Mouse (Mus musculus) kidney, embryonic 15.5 days (tissue): ENCODE data around the gene Bpifc. TPM values are rescaled to one million over a fixed set of nuclear protein-coding genes. Genes with fewer than 3 reads are reported as not detected.

ENCODE experiments used
- ATAC-seq: fragments of 200-750 bp; cut with Nextera tagmentation; replicated peaks from 2 replicates; pipeline ENCODE4 v1.8.0; 2017; ENCODE audit warnings: moderate TSS enrichment; ENCODE audit not compliant: low FRiP score
- H3K27ac ChIP-seq: fragments of 300-500 bp; sonication (generic); 2 replicates; pipeline ENCODE4 v1.5.1; 2015; ENCODE audit warnings: mild to moderate bottlenecking, inconsistent platforms
- H3K27me3 ChIP-seq: fragments of 300-500 bp; sonication (generic); 2 replicates; pipeline ENCODE4 v1.6.1; 2015; ENCODE audit warnings: inconsistent platforms
- H3K36me3 ChIP-seq: fragments of 300-500 bp; sonication (generic); 2 replicates; pipeline ENCODE4 v1.6.1; 2015; ENCODE audit warnings: inconsistent platforms
- H3K4me1 ChIP-seq: fragments of 300-500 bp; sonication (generic); 2 replicates; pipeline ENCODE4 v1.6.1; 2015; ENCODE audit warnings: inconsistent platforms
- H3K4me2 ChIP-seq: fragments of 300-500 bp; sonication (generic); 2 replicates; pipeline ENCODE4 v1.6.1; 2015; ENCODE audit warnings: moderate library complexity, mild to moderate bottlenecking, inconsistent platforms
- H3K4me3 ChIP-seq: fragments of 300-500 bp; sonication (generic); replicated peaks from 2 replicates; pipeline ENCODE4 v1.5.1; 2015; ENCODE audit warnings: mild to moderate bottlenecking, inconsistent platforms
- H3K9ac ChIP-seq: fragments of 300-500 bp; sonication (generic); 2 replicates; pipeline ENCODE4 v1.6.1; 2015; ENCODE audit warnings: mild to moderate bottlenecking, inconsistent platforms
- H3K9me3 ChIP-seq: fragments of 300-500 bp; sonication (generic); replicated peaks from 2 replicates; pipeline ENCODE4 v1.6.1; 2016; ENCODE audit warnings: inconsistent platforms
- WGBS: fragments of 180-500 bp; shearing (Covaris S2); methylation state at CpG from one replicate; pipeline ENCODE4 v1.1.7; 2015; ENCODE audit warnings: mixed read lengths; 5-methylcytosine and 5-hydroxymethylcytosine counted together
- polyA plus RNA-seq: library from polyadenylated mRNA; unstranded; fragments of >200 nt; fragmentation: Nextera tagmentation; extraction: Ambion mirVana; gene quantifications from 2 replicates; pipeline ENCODE4 v1.2.1, GENCODE M21; 2015

Bpifc gene
- polyA plus RNA-seq, 1 experiment from 2014 or later = 0.38 TPM

- WGBS = 64% methylated on average over 17 of the region's 17 CpGs
- Histone ChIP-seq H3K4me3 (no peak overlapping the region), H3K4me2 (no peak overlapping the region), H3K36me3 (no peaks in the 10 kb centered on the region), H3K4me1 (peaks cover 5% of the 10 kb centered on the region; the same call in 1 of the 2 replicates), H3K9me3 (no peaks in the 10 kb centered on the region), H3K27ac (no peak overlapping the region), H3K9ac (no peak overlapping the region), H3K27me3 (0 out of 2 replicates have a peak, but pooled peaks cover 2% of the 10 kb centered on the region)
- no peak for ATAC-seq
Measured at GRCm38 (mm10) chr10:85967411-85968156, 44.1 kb downstream of the Bpifc start.

- no peak for ATAC-seq
- Histone ChIP-seq H3K36me3 (no peaks in the 10 kb centered on the region), H3K27ac (no peak overlapping the region), H3K4me1 (0 out of 2 replicates have a peak, but pooled peaks cover 2% of the 10 kb centered on the region), H3K27me3 (0 out of 2 replicates have a peak, but pooled peaks cover 2% of the 10 kb centered on the region), H3K4me2 (no peak overlapping the region), H3K9ac (no peak overlapping the region), H3K9me3 (no peaks in the 10 kb centered on the region), H3K4me3 (no peak overlapping the region)
- WGBS = 69% methylated on average over 2 of the region's 2 CpGs
Measured at GRCm38 (mm10) chr10:85966476-85966875, 45.2 kb downstream of the Bpifc start.

DNA sequence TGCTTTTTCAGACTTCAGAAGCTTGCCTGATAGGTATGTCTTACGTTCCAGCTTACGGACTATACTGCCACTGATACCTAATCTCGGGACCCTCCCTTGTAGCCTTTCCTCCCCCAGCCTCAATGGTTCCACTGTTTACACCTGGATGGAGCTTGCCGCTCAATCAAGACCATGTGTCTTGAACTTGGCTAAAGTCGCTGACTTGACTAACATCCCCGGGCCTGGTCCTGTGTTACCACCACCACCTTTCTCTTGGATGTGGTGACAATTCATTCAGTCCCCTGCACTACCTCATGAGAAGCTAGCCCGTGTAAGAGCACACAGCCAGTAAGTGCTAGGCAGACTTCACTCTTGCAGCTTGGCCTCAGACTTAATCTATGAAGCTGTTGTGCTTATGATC lies 47.4 kb downstream of the Bpifc start:
- Histone ChIP-seq H3K9me3 (no peaks in the 10 kb centered on the region), H3K4me1 (0 out of 2 replicates have a peak, but pooled peaks cover 2% of the 10 kb centered on the region), H3K27me3 (0 out of 2 replicates have a peak, but pooled peaks cover 2% of the 10 kb centered on the region), H3K9ac (no peak overlapping the region), H3K36me3 (no peaks in the 10 kb centered on the region), H3K4me3 (no peak overlapping the region), H3K4me2 (no peak overlapping the region), H3K27ac (no peak overlapping the region)
- no peak for ATAC-seq
- WGBS = 88% methylated on average over 7 of the region's 7 CpGs

DNA sequence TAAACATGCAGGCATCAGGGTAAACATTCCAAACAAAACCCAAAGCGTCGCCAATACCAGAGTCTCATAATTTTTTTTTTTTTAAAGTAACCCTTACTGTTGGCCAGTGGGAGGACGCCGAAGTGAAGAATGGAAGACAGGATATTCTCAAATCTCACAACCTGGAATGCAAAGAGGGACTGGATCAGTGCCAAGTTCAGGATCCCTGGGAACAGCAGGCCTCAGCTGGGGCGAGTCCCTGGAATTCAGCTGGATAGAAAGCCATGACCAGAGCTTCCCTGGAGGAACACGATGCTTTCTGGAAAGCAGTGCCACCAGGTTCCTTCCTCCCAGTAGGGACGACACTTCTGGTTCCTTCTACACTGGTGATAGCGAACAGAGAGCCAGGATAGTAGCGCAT lies 48.8 kb downstream of the Bpifc start:
- Histone ChIP-seq H3K9me3 (no peaks in the 10 kb centered on the region), H3K4me2 (no peak overlapping the region), H3K9ac (no peak overlapping the region), H3K4me1 (no peaks in the 10 kb centered on the region), H3K27me3 (no peaks in the 10 kb centered on the region), H3K36me3 (no peaks in the 10 kb centered on the region), H3K27ac (no peak overlapping the region), H3K4me3 (no peak overlapping the region)
- 67% methylated on average over 9 of the region's 9 CpGs for WGBS
- ATAC-seq = no peak

GRCm38 (mm10) chr10:85957464-85957950 lies 54.2 kb downstream of the Bpifc start, which contains the start of gene Rtcb:
Gene Rtcb (minus strand): TSS chr10:85957823.
- under 1% methylated on average over 38 of the region's 38 CpGs for WGBS
- peaks cover 28% of the 10 kb centered on the region for H3K36me3 ChIP-seq
- peaks cover 7% of the 10 kb centered on the region for H3K4me1 ChIP-seq
- peak within 1 kb of the TSS; percentile 98 for H3K4me3 ChIP-seq
- H3K9me3 ChIP-seq = no peaks in the 10 kb centered on the region
- peak within 1 kb of the TSS; percentile 80 for H3K4me2 ChIP-seq
- H3K27ac ChIP-seq = peak within 1 kb of the TSS; percentile 80
- H3K27me3 ChIP-seq = no peaks in the 10 kb centered on the region
- peak; percentile 92 for ATAC-seq
- H3K9ac ChIP-seq = peak within 1 kb of the TSS; percentile 96

DNA sequence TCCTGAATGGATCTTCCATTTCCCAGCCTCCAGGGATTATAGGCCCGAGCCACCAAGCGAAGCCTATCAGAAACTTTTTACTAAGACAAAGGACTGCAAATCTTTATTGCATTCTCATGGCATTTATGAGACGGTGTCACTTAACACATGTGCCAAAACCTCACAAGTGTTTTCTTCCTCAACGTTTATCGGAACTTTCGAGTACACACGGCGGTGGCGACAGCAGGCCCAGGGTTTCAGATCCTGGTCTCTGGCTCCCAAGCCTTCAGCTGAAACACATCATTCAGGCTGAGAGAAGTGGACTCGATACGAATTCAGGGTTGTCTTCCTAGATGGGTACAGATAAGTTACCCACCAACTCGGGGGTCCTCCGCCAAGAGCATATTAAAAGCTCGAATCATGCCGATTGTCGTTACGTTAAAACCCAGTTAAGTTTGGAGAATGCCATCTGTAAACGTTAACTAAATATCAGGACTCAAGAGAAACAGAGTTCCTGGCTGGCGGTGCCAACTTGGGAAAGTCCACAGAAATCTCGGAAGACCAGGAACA lies 54.8 kb downstream of the Bpifc start:
- no peaks in the 10 kb centered on the region for H3K9me3 ChIP-seq
- H3K36me3 ChIP-seq = peaks cover 33% of the 10 kb centered on the region
- no peaks in the 10 kb centered on the region for H3K27me3 ChIP-seq
- WGBS = 3% methylated on average over 20 of the region's 20 CpGs
- peak overlapping the region; percentile 96 for H3K9ac ChIP-seq
- peaks cover 7% of the 10 kb centered on the region for H3K4me1 ChIP-seq
- peak overlapping the region; percentile 80 for H3K4me2 ChIP-seq
- peak overlapping the region; percentile 98 for H3K4me3 ChIP-seq
- no peak for ATAC-seq
- H3K27ac ChIP-seq = peak overlapping the region; percentile 80

GRCm38 (mm10) chr10:85954429-85954828 lies 57.3 kb downstream of the Bpifc start:
- H3K4me2 ChIP-seq = no peak overlapping the region
- no peak overlapping the region for H3K27ac ChIP-seq
- peaks cover 7% of the 10 kb centered on the region for H3K4me1 ChIP-seq
- no peak overlapping the region for H3K9ac ChIP-seq
- no peak for ATAC-seq
- peaks cover 58% of the 10 kb centered on the region for H3K36me3 ChIP-seq
- no peak overlapping the region for H3K4me3 ChIP-seq
- WGBS = 81% methylated on average over 2 of the region's 2 CpGs
- H3K9me3 ChIP-seq = no peaks in the 10 kb centered on the region
- H3K27me3 ChIP-seq = no peaks in the 10 kb centered on the region

- Histone ChIP-seq H3K4me3 (no peak overlapping the region), H3K36me3 (peaks cover 68% of the 10 kb centered on the region)
- 64% methylated on average over 3 of the region's 3 CpGs for WGBS
Measured at GRCm38 (mm10) chr10:85953401-85953800, 58.3 kb downstream of the Bpifc start.

DNA sequence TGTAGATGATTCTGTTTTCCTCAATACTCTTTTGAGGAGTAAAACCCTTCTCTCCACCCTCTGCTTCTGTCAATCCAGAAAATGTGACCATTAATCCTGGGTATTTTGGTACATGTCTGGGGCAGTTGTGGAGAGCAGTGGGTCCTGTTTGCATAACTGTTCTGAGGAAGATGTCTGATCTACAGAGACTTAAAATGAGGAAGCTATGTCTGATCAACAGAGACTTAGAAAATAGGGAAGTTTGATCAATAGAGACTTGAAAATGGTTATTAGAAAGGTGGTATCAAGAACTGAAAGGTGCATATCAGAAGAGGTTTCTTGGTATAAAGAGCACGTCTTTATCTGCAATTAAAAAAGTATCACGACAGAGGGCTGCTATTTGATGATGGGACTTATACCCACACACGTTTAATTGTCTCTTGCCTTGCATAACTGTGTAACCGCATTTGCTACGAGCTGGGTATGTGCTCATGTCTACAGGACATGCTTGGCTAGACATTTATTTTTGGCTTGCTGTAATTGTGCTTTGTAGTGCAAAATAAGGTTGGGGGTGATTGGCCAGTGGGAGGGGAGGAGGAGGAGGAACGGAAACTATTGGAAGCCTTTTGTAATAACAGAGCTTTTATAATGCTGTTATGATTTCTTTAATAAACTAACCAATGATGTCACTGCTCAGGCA lies 59.8 kb downstream of the Bpifc start:
- Histone ChIP-seq H3K27ac (no peak overlapping the region), H3K4me2 (no peak overlapping the region), H3K9me3 (no peaks in the 10 kb centered on the region), H3K9ac (no peak overlapping the region), H3K36me3 (peaks cover 82% of the 10 kb centered on the region), H3K4me3 (no peak overlapping the region), H3K4me1 (peaks cover 7% of the 10 kb centered on the region), H3K27me3 (no peaks in the 10 kb centered on the region)
- no peak for ATAC-seq
- WGBS = 84% methylated on average over 6 of the region's 6 CpGs

More at GRCm38 (mm10) chr10:85953401-85953800, 58.3 kb downstream of the Bpifc start:
- Histone ChIP-seq H3K9me3 (no peaks in the 10 kb centered on the region), H3K9ac (no peak overlapping the region), H3K4me2 (no peak overlapping the region), H3K4me1 (peaks cover 7% of the 10 kb centered on the region), H3K27me3 (no peaks in the 10 kb centered on the region), H3K27ac (no peak overlapping the region)
- no peak for ATAC-seq

GRCm38 (mm10) chr10:85948483-85949196 lies 63.1 kb downstream of the Bpifc start:
- no peak overlapping the region for H3K4me3 ChIP-seq
- ATAC-seq = no peak
- no peaks in the 10 kb centered on the region for H3K9me3 ChIP-seq
- no peak overlapping the region for H3K4me2 ChIP-seq
- WGBS = 96% methylated on average over 8 of the region's 8 CpGs
- H3K27ac ChIP-seq = no peak overlapping the region
- H3K4me1 ChIP-seq = no peaks in the 10 kb centered on the region
- no peaks in the 10 kb centered on the region for H3K27me3 ChIP-seq
- H3K36me3 ChIP-seq = peaks cover 96% of the 10 kb centered on the region
- H3K9ac ChIP-seq = no peak overlapping the region

DNA sequence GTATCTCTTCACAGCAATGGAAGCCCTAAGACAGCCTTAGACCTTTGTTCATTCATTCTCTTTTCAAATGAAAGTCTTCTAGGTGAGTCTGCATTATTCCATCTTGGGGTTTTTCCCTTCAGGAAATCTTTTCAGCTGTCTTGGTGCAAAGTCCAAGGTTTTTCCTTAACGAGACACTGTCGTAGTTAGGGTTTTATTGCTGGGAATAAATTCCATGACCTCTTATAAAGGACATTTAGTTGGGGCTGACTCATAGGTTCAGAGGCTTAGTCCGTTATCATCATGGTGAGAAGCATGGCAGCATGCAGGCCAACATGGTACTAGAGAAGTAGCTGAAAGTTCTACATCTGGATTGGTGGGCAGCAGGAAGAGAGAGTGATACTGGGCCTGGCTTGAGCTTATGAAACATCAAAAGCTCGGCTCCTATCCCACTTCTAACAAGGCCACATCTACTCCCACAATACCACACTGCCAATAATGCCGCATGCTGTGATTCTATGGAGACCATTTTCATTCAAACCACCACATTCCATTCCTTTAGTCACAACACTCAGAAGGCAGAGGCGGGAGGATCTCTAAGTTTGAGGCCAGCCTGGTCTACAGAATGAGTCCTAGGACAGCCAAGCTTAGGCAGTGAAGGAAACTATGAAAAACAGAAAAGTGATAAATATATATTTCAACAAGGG lies 75.3 kb downstream of the Bpifc start:
- WGBS = 94% methylated on average over 6 of the region's 6 CpGs
- Histone ChIP-seq H3K9ac (no peak overlapping the region), H3K36me3 (peaks cover 62% of the 10 kb centered on the region), H3K27ac (no peak overlapping the region), H3K4me2 (no peak overlapping the region), H3K9me3 (no peaks in the 10 kb centered on the region), H3K4me3 (no peak overlapping the region), H3K4me1 (no peaks in the 10 kb centered on the region), H3K27me3 (no peaks in the 10 kb centered on the region)
- no peak for ATAC-seq
